Comparison of ENCODE assay signal across 22 mouse cellular contexts in the genomic region with DNA sequence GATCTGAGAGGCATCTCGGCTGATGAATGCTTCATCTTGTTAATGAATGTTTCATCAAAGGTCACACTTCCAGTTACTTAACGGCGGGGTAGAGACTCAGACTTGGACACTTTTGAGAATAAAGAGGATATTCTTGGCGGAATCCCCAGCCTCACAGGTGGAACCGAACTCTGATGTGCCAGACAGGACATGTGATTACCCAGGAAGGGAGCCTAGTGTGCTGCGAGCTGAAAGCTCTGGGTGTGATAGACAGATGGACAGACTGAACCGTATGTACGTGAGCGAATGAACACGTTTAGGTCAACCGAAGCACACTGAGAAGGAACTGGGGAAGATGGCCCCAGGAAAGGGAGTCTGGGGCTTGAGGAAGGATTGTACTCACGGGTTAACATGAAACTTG.
DNase-seq lines count a peak whose midpoint lies in the region; ATAC-seq lines count a peak whose summit lies in the region.
"Had no signal": no experiment of that assay in that cellular context is flagged by ENCODE, and none has a peak within 500 bp of the region (broad histone marks: within the 10 kb centered on the region; RNA-seq: fewer than 3 reads in every experiment).

No protein-coding gene starts in this region.

- ATAC-seq in forebrain, embryonic 13.5 days, result peak; percentile 55; the same call in 1 of the 2 replicates
- ATAC-seq in forebrain, embryonic 12.5 days (ENCODE audit: low FRiP score), result no peak
- peak; percentile 61 for ATAC-seq in forebrain, embryonic 16.5 days
- ATAC-seq: activated CD4-positive, CD25-positive, alpha-beta regulatory T cell, adult 4 months; intestine, postnatal 0 days had no signal

- H3K4me2 ChIP-seq in forebrain, embryonic 13.5 days, result no peak overlapping the region
- no peak overlapping the region for H3K4me2 ChIP-seq in forebrain, embryonic 12.5 days
- no peak overlapping the region for H3K4me2 ChIP-seq in forebrain, embryonic 16.5 days (ENCODE audit: low read length)
- H3K4me2 ChIP-seq: embryonic facial prominence, embryonic 12.5 days; heart, embryonic 11.5 days; hindbrain, embryonic 12.5 days; hindbrain, embryonic 15.5 days had no signal

- H3K36me3 ChIP-seq in forebrain, embryonic 13.5 days (ENCODE audit: poor library complexity, severe bottlenecking), result no peaks in the 10 kb centered on the region
- no peaks in the 10 kb centered on the region for H3K36me3 ChIP-seq in forebrain, embryonic 12.5 days (replicated peaks)
- no peaks in the 10 kb centered on the region for H3K36me3 ChIP-seq in forebrain, embryonic 16.5 days (ENCODE audit: control insufficient read depth, insufficient read depth)
- H3K36me3 ChIP-seq: embryonic facial prominence, embryonic 12.5 days; hindbrain, embryonic 12.5 days; hindbrain, embryonic 15.5 days had no signal

- WGBS in forebrain, embryonic 13.5 days, result 79% methylated on average over 12 of the region's 12 CpGs
- WGBS in forebrain, embryonic 12.5 days, result 85% methylated on average over 12 of the region's 12 CpGs
- WGBS in forebrain, embryonic 16.5 days, result 60% methylated on average over 12 of the region's 12 CpGs

- no peak overlapping the region for H3K27ac ChIP-seq in forebrain, embryonic 13.5 days
- no peak overlapping the region for H3K27ac ChIP-seq in forebrain, embryonic 12.5 days
- no peak overlapping the region for H3K27ac ChIP-seq in forebrain, embryonic 16.5 days (ENCODE audit: low read length)
- H3K27ac ChIP-seq: embryonic facial prominence, embryonic 12.5 days; gastrocnemius, adult 2 months; hindbrain, embryonic 12.5 days; hindbrain, embryonic 15.5 days had no signal

- H3K27me3 ChIP-seq in forebrain, embryonic 13.5 days, result no peaks in the 10 kb centered on the region
- 0 out of 2 replicates have a peak, but pooled peaks cover 3% of the 10 kb centered on the region for H3K27me3 ChIP-seq in forebrain, embryonic 12.5 days
- no peaks in the 10 kb centered on the region for H3K27me3 ChIP-seq in forebrain, embryonic 16.5 days (replicated peaks; ENCODE audit: control insufficient read depth, insufficient read depth, low read length)
- H3K27me3 ChIP-seq: embryonic facial prominence, embryonic 12.5 days; hindbrain, embryonic 12.5 days; hindbrain, embryonic 15.5 days had no signal

- H3K4me3 ChIP-seq in forebrain, embryonic 13.5 days, result no peak overlapping the region
- no peak overlapping the region for H3K4me3 ChIP-seq in forebrain, embryonic 12.5 days (replicated peaks)
- H3K4me3 ChIP-seq in forebrain, embryonic 16.5 days (replicated peaks; ENCODE audit: low read length), result no peak overlapping the region
- H3K4me3 ChIP-seq: embryonic facial prominence, embryonic 12.5 days; erythroblast, embryonic 14.5 days; gastrocnemius, adult 2 months; hindbrain, embryonic 12.5 days; hindbrain, embryonic 15.5 days had no signal

- peaks cover 11% of the 10 kb centered on the region; the same call in 1 of the 2 replicates for H3K4me1 ChIP-seq in forebrain, embryonic 13.5 days
- H3K4me1 ChIP-seq in forebrain, embryonic 12.5 days, result no peaks in the 10 kb centered on the region
- H3K4me1 ChIP-seq in forebrain, embryonic 16.5 days (replicated peaks; ENCODE audit: control insufficient read depth, insufficient read depth, low read length), result peaks cover 4% of the 10 kb centered on the region; the same call in 1 of the 2 replicates
- H3K4me1 ChIP-seq: embryonic facial prominence, embryonic 12.5 days; hindbrain, embryonic 15.5 days had no signal

- H3K9ac ChIP-seq in forebrain, embryonic 13.5 days, result no peak overlapping the region
- H3K9ac ChIP-seq in forebrain, embryonic 12.5 days, result no peak overlapping the region
- no peak overlapping the region for H3K9ac ChIP-seq in forebrain, embryonic 16.5 days (replicated peaks; ENCODE audit: low read depth, low read length)
- H3K9ac ChIP-seq: embryonic facial prominence, embryonic 12.5 days; hindbrain, embryonic 12.5 days; hindbrain, embryonic 15.5 days had no signal

- DNase-seq in cerebellum, adult 9-11 months, result peak; percentile 6
- DNase-seq in cerebellum, adult 11-12 months, result no peak
- DNase-seq in cerebellum, postnatal 25 days, result peak; percentile 18 to 36
- no peak for DNase-seq in cerebellum, adult 9-10 months
- no peak for DNase-seq in embryo, embryonic 9.5 days (ENCODE audit: extremely low spot score)
- DNase-seq: adrenal gland, adult 8-10 months; adrenal gland, postnatal 25 days; embryo, embryonic 11 days; gastrocnemius, adult 2 months; gastrocnemius, postnatal 14 days; heart, adult 11 months; kidney, adult 2 months had no signal

- no peaks in the 10 kb centered on the region for H3K9me3 ChIP-seq in forebrain, embryonic 13.5 days (replicated peaks)
- no peaks in the 10 kb centered on the region for H3K9me3 ChIP-seq in forebrain, embryonic 12.5 days
- no peaks in the 10 kb centered on the region for H3K9me3 ChIP-seq in forebrain, embryonic 16.5 days (ENCODE audit: control insufficient read depth, low read length)
- H3K9me3 ChIP-seq: embryonic facial prominence, embryonic 12.5 days; hindbrain, embryonic 12.5 days; hindbrain, embryonic 15.5 days had no signal

Comparison
In these comparisons a context has a peak if more than half of its experiments do, and no peak if none do; other contexts are left out.
1. DNase-seq: peak in cerebellum, adult 9-11 months (single experiment) and cerebellum, postnatal 25 days (2 of 2); none in cerebellum, adult 11-12 months (single experiment), cerebellum, adult 9-10 months (single experiment) and embryo, embryonic 9.5 days (single experiment).